Mouse (Mus musculus): ENCODE data around the gene Vps18.

DNA sequence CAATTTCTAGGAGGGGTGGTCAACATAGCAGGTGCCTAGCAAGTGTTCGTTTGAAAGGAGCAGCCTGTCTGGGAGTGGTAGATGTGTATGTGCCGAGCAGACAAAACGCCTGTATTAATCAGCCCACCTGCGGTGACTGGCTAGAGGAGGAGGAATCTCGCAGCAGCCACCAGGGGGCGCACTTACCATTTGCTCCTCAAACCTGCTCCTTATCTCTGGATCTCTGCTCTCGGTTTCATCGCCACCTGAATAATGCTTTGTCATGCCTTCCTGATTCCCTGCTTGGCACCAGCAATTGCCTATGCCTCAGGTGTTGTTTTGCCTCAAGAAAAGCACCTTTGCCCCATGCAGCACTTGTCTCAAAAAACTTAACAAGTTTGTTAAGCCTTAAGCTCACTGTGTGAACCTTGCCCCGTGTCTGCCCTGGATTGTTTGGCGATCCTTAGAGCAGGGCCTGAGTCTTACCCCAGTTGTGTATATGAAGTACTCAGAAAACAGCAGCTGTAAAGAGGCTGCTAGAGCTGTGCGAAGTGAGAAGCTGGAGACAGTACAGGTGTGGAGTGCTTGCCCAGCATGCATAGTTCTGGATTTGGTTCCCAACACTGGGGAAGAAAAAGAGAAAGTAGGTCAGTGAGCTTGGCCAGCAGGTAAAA, 37.6 kb upstream of the Vps18 start:
- TF ChIP-seq POLR2A (IDR thresholded peaks at IDR 0.05; ENCODE audit: insufficient read length, low read depth) (no peak), USF1 (IDR thresholded peaks at IDR 0.05; ENCODE audit: low read depth) (no peak), TCF12 (IDR thresholded peaks at IDR 0.05; ENCODE audit: insufficient read depth, poor library complexity, severe bottlenecking) (no peak), POLR2AphosphoS2 (IDR thresholded peaks at IDR 0.05; ENCODE audit: insufficient read length, low read depth) (no peak), MAX (IDR thresholded peaks at IDR 0.05; ENCODE audit: low read depth) (no peak), TCF3 (IDR thresholded peaks at IDR 0.05; ENCODE audit: insufficient read length, low read depth) (no peak), MYOD1 (IDR thresholded peaks at IDR 0.05; ENCODE audit: control insufficient read depth in 1 of 3, insufficient read length in 2 of 3, low read depth in 2 of 3) (no peak), MYOG (IDR thresholded peaks at IDR 0.05; ENCODE audit: control insufficient read depth in 1 of 3, insufficient read depth in 1 of 3, insufficient read length in 2 of 3, low read depth in 2 of 3) (no peak), CEBPB (IDR thresholded peaks at IDR 0.05; ENCODE audit: insufficient read depth, poor library complexity, severe bottlenecking) (no peak), E2F4 (IDR thresholded peaks at IDR 0.05; ENCODE audit: insufficient read depth) (no peak)
